Mouse (Mus musculus) hindlimb bud, embryonic 11.5 days (tissue): ENCODE data around the gene Ifitm3.
"Not testable (repeated sequence)": the region's sequence is repeated elsewhere in the genome, so short reads cannot be mapped to it uniquely, and the experiment has no call there.

Experiments
- DNase-seq: peaks from one replicate; pipeline ENCODE4 v3.0.0-alpha.2; 2012; ENCODE audit warnings: low read depth, low spot score; ENCODE audit errors: extremely low spot score

Ifitm3 gene

GRCm38 (mm10) chr7:141036624-141037023 is 26.1 kb upstream of the Ifitm3 start:
- DNase-seq = not testable (repeated sequence)

GRCm38 (mm10) chr7:141032458-141033167 is 22.0 kb upstream of the Ifitm3 start:
- no peak for DNase-seq

- no peak for DNase-seq
Measured at GRCm38 (mm10) chr7:141030390-141030789, 19.8 kb upstream of the Ifitm3 start.

GRCm38 (mm10) chr7:141028831-141029230 is 18.3 kb upstream of the Ifitm3 start, which contains the start of gene Gm17387:
Gene Gm17387, plus strand, starts transcription at chr7:141029131.
- DNase-seq = no peak

- DNase-seq = no peak
Measured at GRCm38 (mm10) chr7:141026740-141027098, 16.1 kb upstream of the Ifitm3 start.

GRCm38 (mm10) chr7:141026097-141026739 is 15.6 kb upstream of the Ifitm3 start:
- no peak for DNase-seq

GRCm38 (mm10) chr7:141024865-141025838 is 14.6 kb upstream of the Ifitm3 start:
- DNase-seq = no peak

- DNase-seq = no peak
Measured at GRCm38 (mm10) chr7:141021489-141022449, 11.2 kb upstream of the Ifitm3 start.

- DNase-seq = no peak
Measured at GRCm38 (mm10) chr7:141019028-141019427, 8.5 kb upstream of the Ifitm3 start.

GRCm38 (mm10) chr7:141017824-141018223 is 7.3 kb upstream of the Ifitm3 start, which contains the start of gene Ifitm6:
Gene Ifitm6, minus strand, starts transcription at chr7:141017924.
- not testable (repeated sequence) for DNase-seq

GRCm38 (mm10) chr7:141016707-141017697 is 6.4 kb upstream of the Ifitm3 start:
- no peak for DNase-seq

GRCm38 (mm10) chr7:141011238-141011770 is 734 bp upstream of the Ifitm3 start:
- DNase-seq = no peak

- DNase-seq = no peak
Measured at GRCm38 (mm10) chr7:141009665-141010064, 905 bp downstream of the Ifitm3 start.

- no peak for DNase-seq
Measured at GRCm38 (mm10) chr7:141008938-141009660, 1.5 kb downstream of the Ifitm3 start.

- DNase-seq = no peak
Measured at GRCm38 (mm10) chr7:141008312-141008761, 2.2 kb downstream of the Ifitm3 start.

GRCm38 (mm10) chr7:141006914-141007313 is 3.7 kb downstream of the Ifitm3 start:
- no peak for DNase-seq

GRCm38 (mm10) chr7:141006446-141006845 is 4.1 kb downstream of the Ifitm3 start:
- no peak for DNase-seq
